Mouse (Mus musculus) lung, postnatal 0 days (tissue): ENCODE data around the gene Drp2.

Source experiments
- CTCF ChIP-seq: IDR thresholded peaks from 2 replicates; pipeline ENCODE4 v1.5.1; 2016; ENCODE audit warnings: antibody characterized with exemption, mild to moderate bottlenecking
- EP300 ChIP-seq: IDR thresholded peaks from 2 replicates; pipeline ENCODE4 v1.6.1; 2016; ENCODE audit warnings: antibody characterized with exemption, mild to moderate bottlenecking, control low read depth

DNA sequence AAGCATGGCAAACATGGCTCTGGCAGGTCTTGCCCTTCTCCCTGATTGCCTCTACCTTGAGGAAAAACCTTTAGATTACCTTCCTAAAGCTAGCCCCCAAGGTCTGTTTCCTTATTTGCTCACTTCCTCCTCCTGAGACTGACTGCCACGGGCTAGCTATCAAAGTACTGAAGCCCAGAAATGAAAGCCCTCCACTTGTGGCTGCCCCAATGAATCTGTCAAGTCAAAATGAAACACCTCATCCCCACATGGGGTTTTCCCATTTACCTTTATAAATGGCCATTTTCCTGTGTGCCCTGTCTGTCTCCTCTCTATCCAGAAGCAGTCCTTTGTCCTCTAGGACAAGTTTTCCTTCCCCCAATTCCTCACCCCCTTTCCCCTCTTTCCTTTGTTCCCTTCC is 30.2 kb upstream of the Drp2 start:
- TF ChIP-seq CTCF, result no peak
- no peak for TF ChIP-seq EP300
